Mouse (Mus musculus) liver, embryonic 13.5 days (tissue): ENCODE data around the gene Cactin. TPM values are rescaled to one million over a fixed set of nuclear protein-coding genes. Genes with fewer than 3 reads are reported as not detected.

Experiments
- ATAC-seq: fragments of 200-750 bp; cut with Nextera tagmentation; 2 replicates; pipeline ENCODE4 v1.8.0; 2017; ENCODE audit warnings: low read depth, mild to moderate bottlenecking, moderate number of reproducible peaks, moderate library complexity
- DNase-seq: peaks from one replicate; pipeline ENCODE4 v3.0.0; 2022
- H3K27ac ChIP-seq: fragments of 300-500 bp; sonication (generic); 2 replicates; pipeline ENCODE4 v1.5.1; 2015; ENCODE audit warnings: moderate library complexity, mild to moderate bottlenecking, inconsistent platforms
- H3K27me3 ChIP-seq: fragments of 300-500 bp; sonication (generic); 2 replicates; pipeline ENCODE4 v1.6.1; 2015; ENCODE audit warnings: mild to moderate bottlenecking, inconsistent platforms
- H3K36me3 ChIP-seq: fragments of 300-500 bp; sonication (generic); 2 replicates; pipeline ENCODE4 v1.6.1; 2015; ENCODE audit warnings: mild to moderate bottlenecking, inconsistent platforms
- H3K4me1 ChIP-seq: fragments of 300-500 bp; sonication (generic); replicated peaks from 2 replicates; pipeline ENCODE4 v1.6.1; 2015; ENCODE audit warnings: inconsistent platforms
- H3K4me2 ChIP-seq: fragments of 300-500 bp; sonication (generic); 2 replicates; pipeline ENCODE4 v1.6.1; 2015; ENCODE audit warnings: inconsistent platforms, mild to moderate bottlenecking, moderate library complexity
- H3K4me3 ChIP-seq: fragments of 300-500 bp; sonication (generic); replicated peaks from 2 replicates; pipeline ENCODE4 v1.5.1; 2015; ENCODE audit warnings: mild to moderate bottlenecking, inconsistent platforms
- H3K9ac ChIP-seq: fragments of 300-500 bp; sonication (generic); 2 replicates; pipeline ENCODE4 v1.6.1; 2015; ENCODE audit warnings: mild to moderate bottlenecking, inconsistent platforms
- H3K9me3 ChIP-seq: fragments of 300-500 bp; sonication (generic); replicated peaks from 2 replicates; pipeline ENCODE4 v1.6.1; 2016; ENCODE audit warnings: inconsistent platforms
- WGBS: fragments of 180-500 bp; shearing (Covaris S2); methylation state at CpG from one replicate; pipeline ENCODE4 v1.1.7; 2015; ENCODE audit not compliant: insufficient replicate concordance; 5-methylcytosine and 5-hydroxymethylcytosine counted together
- polyA plus RNA-seq: library from polyadenylated mRNA; unstranded; fragments of >200 nt; fragmentation: Nextera tagmentation; extraction: Ambion mirVana; gene quantifications from 2 replicates; pipeline ENCODE4 v1.2.1, GENCODE M21; 2015

The Cactin gene
- polyA plus RNA-seq, 1 experiment from 2014 or later = 29.5 TPM

DNA sequence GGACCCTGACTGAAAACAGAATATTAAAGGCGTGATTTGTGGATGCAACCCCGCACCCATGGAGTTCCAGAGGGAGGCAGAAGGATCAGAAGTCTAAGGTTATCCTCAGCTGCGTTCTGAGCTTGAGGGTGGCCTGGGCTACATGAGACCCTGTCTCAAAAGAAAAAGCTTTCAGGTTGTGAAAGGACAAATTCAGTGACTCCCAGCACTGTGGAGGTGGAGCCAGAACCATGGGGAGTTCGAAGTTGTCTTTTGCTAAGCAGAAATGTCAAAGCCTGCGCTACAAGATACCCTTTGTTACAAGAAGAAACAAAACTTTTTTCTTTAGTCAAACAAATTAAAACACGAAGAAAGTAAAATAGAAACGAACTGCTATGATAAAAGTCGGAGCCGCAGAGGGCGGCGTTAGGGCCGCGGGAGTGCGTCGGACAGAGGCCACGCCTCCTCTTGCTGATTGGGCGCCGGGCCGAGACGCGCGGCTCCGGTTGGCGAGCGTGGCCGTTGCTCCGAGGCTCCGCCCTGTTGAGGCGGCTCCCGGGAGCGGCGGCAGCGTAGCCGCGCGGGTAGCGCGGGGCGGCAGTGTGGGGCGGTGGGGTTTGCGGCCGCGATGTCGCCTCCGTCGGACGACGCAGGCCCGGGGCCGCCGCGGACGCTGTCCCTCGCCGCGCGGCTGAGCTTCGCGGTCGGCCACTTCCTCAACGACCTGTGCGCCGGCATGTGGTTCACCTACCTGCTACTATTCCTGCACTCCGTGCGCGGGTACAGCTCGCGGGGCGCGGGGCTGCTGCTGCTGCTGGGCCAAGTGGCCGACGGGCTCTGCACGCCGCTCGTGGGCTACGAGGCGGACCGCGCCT lies 36.3 kb downstream of the Cactin start, which contains the start of gene Mfsd12:
Gene Mfsd12, plus strand, starts transcription at position 501 of the 854 bp plus-strand sequence.
- H3K27ac ChIP-seq = peak within 1 kb of the TSS; percentile 98
- peaks cover 26% of the 10 kb centered on the region for H3K36me3 ChIP-seq
- ATAC-seq (peak; percentile 82), DNase-seq (peak; percentile 90)
- WGBS = 2% methylated on average over 79 of the region's 79 CpGs
- peak within 1 kb of the TSS; percentile 95 for H3K4me2 ChIP-seq
- no peaks in the 10 kb centered on the region for H3K27me3 ChIP-seq
- peaks cover 85% of the 10 kb centered on the region for H3K4me1 ChIP-seq
- no peaks in the 10 kb centered on the region for H3K9me3 ChIP-seq
- H3K9ac ChIP-seq = peak within 1 kb of the TSS; percentile 99
- peak within 1 kb of the TSS; percentile 87 for H3K4me3 ChIP-seq

DNA sequence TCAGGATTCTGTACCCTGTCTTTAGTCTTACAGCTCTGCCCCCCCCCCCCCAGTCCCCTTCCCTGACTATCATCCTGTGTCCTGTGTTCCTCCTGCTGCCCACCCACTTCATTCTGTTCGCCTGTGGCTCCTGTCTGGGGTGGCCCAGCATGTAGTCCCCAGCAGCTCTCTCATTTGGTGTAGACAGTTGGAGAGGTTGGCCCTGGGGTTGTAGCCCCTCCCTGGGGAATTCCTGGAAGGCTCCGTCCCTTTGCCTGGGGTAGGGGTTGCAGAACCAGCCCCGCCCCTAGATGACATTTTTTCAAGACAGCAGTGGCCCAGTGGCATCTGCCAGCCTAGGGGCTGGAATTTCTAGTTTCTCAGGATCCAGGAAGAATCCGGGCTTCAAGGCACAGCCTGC lies 37.3 kb downstream of the Cactin start:
- Histone ChIP-seq H3K27ac (peak overlapping the region; percentile 98), H3K4me2 (peak overlapping the region; percentile 95), H3K9me3 (no peaks in the 10 kb centered on the region), H3K27me3 (no peaks in the 10 kb centered on the region), H3K4me1 (peaks cover 87% of the 10 kb centered on the region), H3K36me3 (peaks cover 31% of the 10 kb centered on the region), H3K9ac (peak overlapping the region; percentile 99), H3K4me3 (peak overlapping the region; percentile 87)
- WGBS = 18% methylated on average over 4 of the region's 4 CpGs
- no peak for DNase-seq
- no peak for ATAC-seq

DNA sequence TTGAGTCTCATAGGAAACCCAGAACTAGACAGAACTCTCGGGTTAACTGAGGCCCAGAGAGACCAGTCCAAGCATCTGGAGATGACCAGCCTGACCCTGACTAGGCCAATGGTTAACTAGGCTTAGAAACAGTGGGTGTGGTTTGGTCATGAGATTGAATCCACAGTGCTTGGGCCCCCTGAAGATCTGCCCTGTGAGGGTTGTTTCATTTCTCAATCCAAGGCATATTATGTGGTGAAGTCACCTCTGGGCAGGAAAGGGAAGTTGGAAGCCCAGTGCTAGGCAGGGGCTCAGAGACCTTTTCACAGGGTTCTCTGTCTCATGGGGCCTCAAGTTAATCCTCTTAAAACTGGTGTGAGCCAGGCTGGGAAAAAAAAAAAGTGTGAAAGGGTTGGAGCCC lies 37.9 kb downstream of the Cactin start:
- H3K9me3 ChIP-seq = no peaks in the 10 kb centered on the region
- DNase-seq = no peak
- H3K4me1 ChIP-seq = peaks cover 89% of the 10 kb centered on the region
- peak overlapping the region; percentile 99 for H3K9ac ChIP-seq
- no peaks in the 10 kb centered on the region for H3K27me3 ChIP-seq
- H3K4me3 ChIP-seq = peak overlapping the region; percentile 87
- peak overlapping the region; percentile 95 for H3K4me2 ChIP-seq
- peak overlapping the region; percentile 98 for H3K27ac ChIP-seq
- 53% methylated on average over 1 of the region's 1 CpGs for WGBS
- ATAC-seq = no peak
- H3K36me3 ChIP-seq = peaks cover 38% of the 10 kb centered on the region

DNA sequence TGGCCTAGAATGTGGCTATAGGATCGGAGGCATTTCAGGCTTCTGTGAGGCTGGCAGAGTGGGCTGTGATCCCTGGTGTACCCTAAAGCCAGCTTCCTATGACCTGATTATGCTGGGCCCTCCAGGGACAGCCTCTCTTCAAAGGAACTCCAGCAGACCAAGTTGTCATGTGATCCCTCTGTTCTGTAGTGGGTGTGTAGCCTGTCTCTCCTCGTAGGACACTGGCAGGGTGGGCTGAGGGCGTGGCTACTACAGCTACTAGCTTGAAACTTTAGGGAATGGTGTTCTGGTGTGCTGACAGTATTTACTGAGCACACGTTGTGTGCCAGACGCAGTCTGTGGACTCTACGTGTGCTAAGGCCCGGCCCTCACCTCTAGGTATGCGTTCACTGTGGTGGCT lies 39.8 kb downstream of the Cactin start:
- Histone ChIP-seq H3K4me1 (peaks cover 92% of the 10 kb centered on the region), H3K4me3 (peak overlapping the region; percentile 20), H3K9ac (peak overlapping the region; percentile 99), H3K27me3 (no peaks in the 10 kb centered on the region), H3K36me3 (peaks cover 46% of the 10 kb centered on the region), H3K4me2 (peak overlapping the region; percentile 95), H3K9me3 (no peaks in the 10 kb centered on the region), H3K27ac (peak overlapping the region; percentile 98)
- ATAC-seq = no peak
- no peak for DNase-seq
- WGBS = 70% methylated on average over 8 of the region's 8 CpGs

DNA sequence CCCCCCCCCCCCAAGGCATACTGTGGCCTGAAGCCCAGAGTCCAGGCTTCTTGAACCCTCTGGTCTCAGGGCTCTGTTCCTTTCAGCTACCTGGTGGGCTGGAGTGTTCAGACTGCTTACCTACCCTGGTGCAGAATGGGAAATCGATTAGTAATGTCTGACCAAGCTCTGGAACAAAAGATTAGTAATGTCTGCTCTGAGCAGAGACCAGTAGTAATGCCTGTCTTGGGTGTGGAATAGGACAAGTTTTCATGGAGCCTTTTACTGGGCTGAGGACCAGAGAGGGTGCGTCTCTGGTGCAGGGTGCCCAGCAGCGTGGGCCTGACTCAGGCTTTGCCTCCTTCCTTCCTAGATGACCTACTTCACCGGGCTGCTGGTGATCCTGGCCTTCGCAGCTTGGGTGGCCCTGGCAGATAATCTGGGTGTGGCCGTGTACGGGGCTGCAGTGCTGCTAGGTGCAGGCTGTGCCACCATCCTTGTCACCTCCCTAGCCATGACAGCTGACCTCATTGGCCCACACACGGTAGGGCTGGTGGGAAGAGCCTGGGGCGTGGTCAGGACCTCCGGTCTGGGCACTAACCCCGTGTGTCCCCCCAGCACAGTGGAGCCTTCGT lies 41.5 kb downstream of the Cactin start:
- H3K4me3 ChIP-seq = peak overlapping the region; percentile 29
- peak overlapping the region; percentile 98 for H3K27ac ChIP-seq
- H3K27me3 ChIP-seq = no peaks in the 10 kb centered on the region
- WGBS = 22% methylated on average over 12 of the region's 12 CpGs
- H3K4me1 ChIP-seq = peaks cover 96% of the 10 kb centered on the region
- peak overlapping the region; percentile 99 for H3K9ac ChIP-seq
- peak; percentile 88 for ATAC-seq
- DNase-seq = peak; percentile 87
- H3K36me3 ChIP-seq = peaks cover 60% of the 10 kb centered on the region
- no peaks in the 10 kb centered on the region for H3K9me3 ChIP-seq
- H3K4me2 ChIP-seq = peak overlapping the region; percentile 95

DNA sequence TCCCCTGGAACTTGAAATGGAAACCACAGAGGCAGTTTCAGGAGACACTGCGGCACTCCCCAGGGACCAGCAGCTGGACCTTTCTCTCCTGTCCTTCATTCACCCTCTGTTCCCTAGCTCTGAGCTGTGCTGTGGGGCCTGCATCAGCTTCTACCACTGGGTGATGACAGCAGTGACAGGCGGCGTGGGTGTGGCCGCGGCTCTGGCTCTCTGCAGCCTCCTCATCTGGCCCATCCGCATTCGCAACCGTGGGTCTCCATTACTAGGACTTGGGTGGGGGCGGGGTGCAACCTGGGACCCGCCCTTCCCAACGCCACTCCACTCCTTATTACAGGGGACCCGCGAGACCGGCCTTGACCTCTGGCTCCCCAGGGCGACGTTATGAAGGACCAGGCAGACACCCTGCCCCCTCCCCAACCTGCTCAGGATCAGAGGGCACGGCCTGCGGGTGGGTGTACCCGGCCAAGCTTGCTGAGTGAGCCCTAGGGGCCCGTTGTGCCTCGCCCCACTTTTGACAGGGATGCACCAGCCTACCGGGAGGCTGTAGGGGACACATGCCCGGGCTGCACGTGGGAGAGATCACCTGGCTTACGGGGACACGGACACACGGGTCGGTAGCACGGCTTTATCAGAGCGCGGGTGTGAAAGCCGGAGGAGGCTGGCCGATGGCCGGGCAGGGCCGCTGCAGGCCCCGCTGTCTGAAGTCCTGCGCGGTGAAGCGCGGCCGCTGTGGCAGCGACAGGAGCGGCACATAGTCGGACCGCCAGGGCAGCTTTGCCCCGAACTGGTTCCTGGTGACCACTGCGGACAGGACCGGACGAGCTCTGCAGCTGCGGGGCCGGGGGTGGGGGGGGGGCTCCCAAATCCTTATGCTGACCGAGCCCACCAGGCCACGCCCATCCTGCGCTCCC lies 42.8 kb downstream of the Cactin start:
- 55% methylated on average over 54 of the region's 54 CpGs for WGBS
- Histone ChIP-seq H3K9me3 (no peaks in the 10 kb centered on the region), H3K27ac (peak overlapping the region; percentile 98), H3K27me3 (no peaks in the 10 kb centered on the region), H3K9ac (peak overlapping the region; percentile 99), H3K36me3 (peaks cover 73% of the 10 kb centered on the region), H3K4me2 (peak overlapping the region; percentile 95), H3K4me1 (peaks cover 96% of the 10 kb centered on the region), H3K4me3 (peak overlapping the region; percentile 29)
- no peak for DNase-seq
- peak; percentile 24 for ATAC-seq

DNA sequence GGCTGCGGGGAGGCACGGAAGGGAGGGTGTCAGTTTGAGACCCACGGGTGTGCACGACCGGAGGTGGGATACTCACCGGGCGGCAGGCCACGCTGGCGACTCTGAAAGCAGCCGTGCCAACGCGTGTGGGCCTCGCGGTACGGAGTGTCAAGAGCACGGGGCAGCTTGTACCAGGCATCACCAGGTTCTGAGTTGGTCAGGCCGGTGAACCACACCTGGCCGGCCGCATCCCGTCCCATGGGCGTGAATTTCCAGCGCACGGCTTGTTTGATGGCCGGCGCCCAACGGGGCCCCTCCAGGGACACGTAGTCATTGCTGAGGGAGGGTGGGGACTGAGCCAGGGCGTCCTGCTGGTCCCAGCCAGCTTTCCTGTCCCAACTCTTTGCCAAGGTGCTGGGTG lies 43.8 kb downstream of the Cactin start:
- peak overlapping the region; percentile 99 for H3K9ac ChIP-seq
- H3K36me3 ChIP-seq = peaks cover 82% of the 10 kb centered on the region
- peaks cover 87% of the 10 kb centered on the region for H3K4me1 ChIP-seq
- WGBS = 47% methylated on average over 28 of the region's 28 CpGs
- ATAC-seq = no peak
- H3K27me3 ChIP-seq = no peaks in the 10 kb centered on the region
- no peak for DNase-seq
- no peaks in the 10 kb centered on the region for H3K9me3 ChIP-seq
- H3K4me3 ChIP-seq = peak overlapping the region; percentile 29; the same call in 1 of the 2 replicates
- H3K4me2 ChIP-seq = peak overlapping the region; percentile 95
- peak overlapping the region; percentile 98 for H3K27ac ChIP-seq

DNA sequence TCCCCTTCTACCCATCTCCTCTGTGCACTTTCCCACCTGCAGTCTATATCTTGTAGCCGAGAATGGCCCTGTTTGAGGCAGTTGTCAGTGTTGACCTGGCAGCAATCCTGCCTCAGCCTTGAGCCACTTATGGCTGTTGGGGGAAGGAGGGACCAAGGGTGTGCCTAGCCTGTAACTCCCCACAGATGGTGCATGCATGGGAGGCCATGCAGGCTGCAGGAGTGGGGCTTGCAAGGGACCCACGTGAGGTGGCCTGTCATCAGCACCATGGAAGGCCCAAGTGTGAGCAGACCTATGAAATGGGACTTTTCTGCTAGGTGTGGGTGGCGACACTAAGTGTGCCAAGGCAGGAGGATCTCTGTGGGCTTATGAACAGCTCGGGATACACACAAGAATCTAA lies 44.2 kb downstream of the Cactin start:
- ATAC-seq (no peak), DNase-seq (no peak)
- WGBS = 48% methylated on average over 4 of the region's 4 CpGs
- peaks cover 82% of the 10 kb centered on the region for H3K4me1 ChIP-seq
- peak overlapping the region; percentile 95; the same call in 1 of the 2 replicates for H3K4me2 ChIP-seq
- peak overlapping the region; percentile 98 for H3K27ac ChIP-seq
- no peak overlapping the region for H3K4me3 ChIP-seq
- H3K9ac ChIP-seq = peak overlapping the region; percentile 99
- H3K9me3 ChIP-seq = no peaks in the 10 kb centered on the region
- peaks cover 82% of the 10 kb centered on the region for H3K36me3 ChIP-seq
- H3K27me3 ChIP-seq = no peaks in the 10 kb centered on the region

DNA sequence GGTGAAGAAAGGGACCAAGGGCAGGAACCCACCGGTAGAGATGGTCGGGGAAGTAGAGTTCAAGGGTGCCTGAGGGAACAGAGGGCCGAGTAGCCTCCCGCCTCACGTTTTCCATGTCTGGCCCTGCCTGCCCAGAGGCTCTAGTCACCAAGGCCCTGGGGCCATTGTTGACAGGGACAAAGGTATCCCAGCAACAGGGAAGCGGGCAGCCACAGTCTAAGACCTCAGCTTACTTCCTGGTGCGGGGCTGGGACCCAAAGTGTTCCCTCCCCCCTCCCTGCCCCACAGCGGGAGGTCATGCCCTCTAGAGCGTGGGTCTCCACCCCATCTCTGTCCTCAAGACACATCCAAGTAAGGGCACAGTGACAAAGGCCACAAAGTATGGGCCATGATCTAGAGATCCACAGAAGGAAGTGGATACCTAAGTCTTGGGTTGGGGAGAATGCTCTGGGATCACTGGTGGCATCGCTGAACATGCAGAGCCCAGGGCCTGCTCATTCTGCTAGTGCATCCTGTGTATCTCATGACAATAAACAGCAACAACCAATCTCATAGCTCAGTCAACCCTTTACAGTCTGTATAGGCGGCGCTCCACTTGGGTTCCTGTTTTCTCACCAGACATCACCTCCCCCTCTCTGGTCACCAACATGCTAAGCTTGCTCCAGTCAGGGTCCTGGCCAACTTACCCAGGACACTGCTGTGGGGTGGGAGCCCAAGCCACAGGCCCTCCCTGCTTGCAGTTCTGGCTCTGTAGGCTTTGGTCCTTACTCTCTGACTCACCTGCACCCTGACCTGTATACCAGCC lies 45.0 kb downstream of the Cactin start, which contains the start of gene 4930404N11Rik:
Gene 4930404N11Rik, minus strand, starts transcription at position 145 of the 805 bp plus-strand sequence.
- Histone ChIP-seq H3K27ac (peak within 1 kb of the TSS; percentile 98), H3K4me2 (peak within 1 kb of the TSS; percentile 95), H3K27me3 (no peaks in the 10 kb centered on the region), H3K4me3 (peak within 1 kb of the TSS; percentile 29; the same call in 1 of the 2 replicates), H3K36me3 (peaks cover 82% of the 10 kb centered on the region), H3K4me1 (peaks cover 74% of the 10 kb centered on the region), H3K9ac (peak within 1 kb of the TSS; percentile 99), H3K9me3 (no peaks in the 10 kb centered on the region)
- 30% methylated on average over 12 of the region's 12 CpGs for WGBS
- ATAC-seq (no peak), DNase-seq (no peak)

DNA sequence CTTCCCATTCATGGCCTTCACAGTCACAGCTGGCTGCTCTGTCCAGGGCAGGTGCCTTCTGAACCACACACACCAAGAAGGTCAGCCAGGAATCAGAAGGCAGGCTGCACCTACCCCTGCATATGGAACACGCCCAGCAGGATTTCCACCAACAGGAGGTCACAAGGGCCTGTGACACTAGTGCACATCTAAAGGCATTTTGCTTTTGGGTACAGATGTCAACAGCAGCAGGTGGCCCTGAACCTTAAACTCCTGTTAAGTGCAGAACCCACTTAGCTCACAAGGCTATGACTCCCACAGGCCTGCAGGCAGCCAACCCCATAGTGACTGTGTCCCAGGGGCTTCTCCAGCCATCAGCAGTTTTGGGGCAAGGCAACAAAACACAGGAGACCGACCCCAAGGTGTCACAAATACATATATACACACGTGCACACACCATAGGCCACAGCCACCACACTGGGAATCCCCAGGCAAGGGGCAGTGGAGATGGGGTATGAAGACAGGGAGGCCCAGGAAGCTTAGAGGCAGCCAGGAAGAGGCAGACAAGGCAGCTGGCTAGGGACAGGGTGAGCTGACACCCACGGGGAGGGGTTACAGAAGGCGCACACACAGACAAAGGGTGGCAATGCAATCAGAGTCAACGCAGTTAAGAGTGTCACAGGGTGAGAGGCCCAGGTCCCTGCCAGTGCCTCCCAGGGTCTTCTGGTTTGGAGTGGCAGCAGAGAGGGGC lies 45.7 kb downstream of the Cactin start:
- H3K4me2 ChIP-seq = no peak overlapping the region
- peak overlapping the region; percentile 26; the same call in 1 of the 2 replicates for H3K9ac ChIP-seq
- peaks cover 67% of the 10 kb centered on the region for H3K4me1 ChIP-seq
- H3K9me3 ChIP-seq = no peaks in the 10 kb centered on the region
- peak overlapping the region; percentile 98 for H3K27ac ChIP-seq
- peaks cover 82% of the 10 kb centered on the region for H3K36me3 ChIP-seq
- DNase-seq (no peak), ATAC-seq (no peak)
- no peaks in the 10 kb centered on the region for H3K27me3 ChIP-seq
- H3K4me3 ChIP-seq = no peak overlapping the region
- WGBS = 60% methylated on average over 6 of the region's 6 CpGs
